Mouse (Mus musculus) embryonic facial prominence, embryonic 11.5 days (tissue): ENCODE data around the gene Strn4. TPM values are rescaled to one million over a fixed set of nuclear protein-coding genes. Genes with fewer than 3 reads are reported as not detected.
A peak's percentile ranks its signal among the peaks of the same experiment; 100 is the strongest.

Experiments
- ATAC-seq: fragments of 200-750 bp; cut with Nextera tagmentation; replicated peaks from 2 replicates; pipeline ENCODE4 v1.8.0; 2017; ENCODE audit warnings: low read depth; ENCODE audit not compliant: insufficient number of reproducible peaks, low FRiP score, low TSS enrichment
- DNase-seq: peaks from one replicate; pipeline ENCODE4 v3.0.0-alpha.2; 2015; ENCODE audit warnings: low spot score
- H3K27ac ChIP-seq: fragments of 300-500 bp; sonication (generic); replicated peaks from 2 replicates; pipeline ENCODE4 v1.5.1; 2014; ENCODE audit warnings: mild to moderate bottlenecking, low read depth, low read length, control low read depth
- H3K27me3 ChIP-seq: fragments of 300-500 bp; sonication (generic); 2 replicates; pipeline ENCODE4 v1.6.1; 2014; ENCODE audit warnings: mild to moderate bottlenecking, low read length, moderate library complexity, mixed read lengths; ENCODE audit not compliant: control insufficient read depth, insufficient read depth
- H3K36me3 ChIP-seq: fragments of 300-500 bp; sonication (generic); replicated peaks from 2 replicates; pipeline ENCODE4 v1.6.1; 2014; ENCODE audit warnings: low read depth, mild to moderate bottlenecking, low read length, moderate library complexity, mixed read lengths; ENCODE audit not compliant: control insufficient read depth, insufficient read depth
- H3K4me1 ChIP-seq: fragments of 300-500 bp; sonication (generic); 2 replicates; pipeline ENCODE4 v1.6.1; 2014; ENCODE audit warnings: low read length, mixed read lengths; ENCODE audit not compliant: control insufficient read depth, insufficient read depth
- H3K4me2 ChIP-seq: fragments of 300-500 bp; sonication (generic); 2 replicates; pipeline ENCODE4 v1.6.1; 2014; ENCODE audit warnings: low read depth, mild to moderate bottlenecking, control low read depth, low read length, moderate library complexity
- H3K4me3 ChIP-seq: fragments of 300-500 bp; sonication (generic); 2 replicates; pipeline ENCODE4 v1.5.1; 2014; ENCODE audit warnings: low read depth, low read length, control low read depth
- H3K9ac ChIP-seq: fragments of 300-500 bp; sonication (generic); replicated peaks from 2 replicates; pipeline ENCODE4 v1.6.1; 2014; ENCODE audit warnings: mild to moderate bottlenecking, control low read depth, low read length
- H3K9me3 ChIP-seq: fragments of 300-500 bp; sonication (generic); replicated peaks from 2 replicates; pipeline ENCODE4 v1.6.1; 2016; ENCODE audit warnings: mild to moderate bottlenecking, low read length, inconsistent platforms, mixed read lengths; ENCODE audit not compliant: control insufficient read depth
- WGBS: fragments of 180-500 bp; shearing (Covaris S2); extraction: QIAGEN DNeasy Blood & Tissue Kit; methylation state at CpG from one replicate; pipeline ENCODE4 v1.1.7; 2014; 5-methylcytosine and 5-hydroxymethylcytosine counted together
- polyA plus RNA-seq: library from polyadenylated mRNA; unstranded; fragments of >200 nt; fragmentation: Nextera tagmentation; extraction: Ambion mirVana; gene quantifications from 2 replicates; pipeline ENCODE4 v1.2.1, GENCODE M21; 2014

The Strn4 gene
- polyA plus RNA-seq, result 102 and 121 TPM in 2 replicates

- DNase-seq (peak; percentile 91), ATAC-seq (peak; percentile 43)
- Histone ChIP-seq H3K4me1 (peaks cover 11% of the 10 kb centered on the region), H3K9me3 (no peaks in the 10 kb centered on the region), H3K27ac (peak within 1 kb of the TSS; percentile 99), H3K4me2 (peak within 1 kb of the TSS; percentile 92), H3K36me3 (no peaks in the 10 kb centered on the region), H3K4me3 (peak within 1 kb of the TSS; percentile 97), H3K9ac (peak within 1 kb of the TSS; percentile 99), H3K27me3 (peaks cover 15% of the 10 kb centered on the region; the same call in 1 of the 2 replicates)
- 0% methylated on average over 1 of the region's 1 CpGs for WGBS
These were observed at the start of gene Strn4 for GRCm38 (mm10) chr7:16815351-16815941. Gene Strn4, plus strand, starts transcription at chr7:16815889.

DNA sequence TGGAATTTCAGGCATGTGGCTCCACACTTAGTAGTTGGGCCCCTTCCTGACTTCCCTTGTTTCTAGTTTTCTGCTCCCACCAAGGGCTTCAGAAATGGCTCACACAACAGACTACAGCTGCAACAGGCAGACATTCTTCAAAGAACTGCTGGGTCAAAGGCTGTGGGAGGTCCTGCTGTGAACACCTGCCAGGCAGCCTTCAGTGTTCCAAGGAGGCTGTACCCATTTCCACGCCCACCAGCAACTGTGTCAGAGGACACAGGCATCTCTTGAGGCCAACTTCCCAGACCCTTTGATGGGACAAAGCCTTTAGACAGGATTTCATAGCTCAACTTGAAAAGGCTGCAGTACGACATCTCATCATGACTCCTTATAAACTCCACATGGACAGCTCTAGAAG lies 49.2 kb upstream of the Strn4 start:
- DNase-seq (no peak), ATAC-seq (no peak)
- H3K36me3 ChIP-seq, result no peaks in the 10 kb centered on the region
- H3K27me3 ChIP-seq, result no peaks in the 10 kb centered on the region
- H3K9me3 ChIP-seq, result no peaks in the 10 kb centered on the region
- H3K4me3 ChIP-seq, result no peak overlapping the region
- no peak overlapping the region for H3K4me2 ChIP-seq
- 0 out of 2 replicates have a peak, but pooled peaks cover 3% of the 10 kb centered on the region for H3K4me1 ChIP-seq
- WGBS, result 36% methylated on average over 2 of the region's 2 CpGs
- no peak overlapping the region for H3K27ac ChIP-seq
- no peak overlapping the region for H3K9ac ChIP-seq

- no peak overlapping the region for H3K4me3 ChIP-seq
- DNase-seq, result no peak
- no peaks in the 10 kb centered on the region for H3K27me3 ChIP-seq
- H3K36me3 ChIP-seq, result no peaks in the 10 kb centered on the region
- H3K9ac ChIP-seq, result no peak overlapping the region
- 41% methylated on average over 5 of the region's 5 CpGs for WGBS
- H3K9me3 ChIP-seq, result no peaks in the 10 kb centered on the region
- H3K27ac ChIP-seq, result no peak overlapping the region
- H3K4me1 ChIP-seq, result no peaks in the 10 kb centered on the region
- no peak for ATAC-seq
- no peak overlapping the region for H3K4me2 ChIP-seq
These were observed 39.8 kb upstream of the Strn4 start for GRCm38 (mm10) chr7:16775888-16776287.

DNA sequence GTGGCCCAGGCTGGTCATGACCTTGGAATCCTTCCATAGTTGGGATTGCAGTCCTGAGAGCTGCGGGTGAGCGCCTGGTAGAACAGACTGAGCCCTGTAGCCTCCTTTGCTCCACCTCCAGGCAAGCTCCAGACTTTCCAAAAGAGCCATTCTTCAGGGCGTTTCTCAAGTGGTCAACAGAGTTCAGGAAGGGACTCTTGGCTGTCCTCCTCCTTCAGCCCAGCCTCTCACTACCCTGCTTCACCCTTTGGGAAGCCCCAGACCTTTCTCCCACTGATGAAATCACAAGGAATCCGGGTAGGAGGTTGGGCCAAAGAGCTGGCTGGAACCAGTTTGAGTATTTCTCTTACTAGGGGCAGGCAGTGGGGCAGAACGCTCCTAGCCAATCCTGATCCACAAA lies 35.6 kb upstream of the Strn4 start:
- Histone ChIP-seq H3K4me3 (no peak overlapping the region), H3K4me1 (peaks cover 5% of the 10 kb centered on the region; the same call in 1 of the 2 replicates), H3K9ac (no peak overlapping the region), H3K9me3 (no peaks in the 10 kb centered on the region), H3K4me2 (no peak overlapping the region), H3K27me3 (no peaks in the 10 kb centered on the region; the same call in 1 of the 2 replicates), H3K27ac (no peak overlapping the region), H3K36me3 (no peaks in the 10 kb centered on the region)
- no peak for ATAC-seq
- 75% methylated on average over 5 of the region's 5 CpGs for WGBS
- no peak for DNase-seq

DNA sequence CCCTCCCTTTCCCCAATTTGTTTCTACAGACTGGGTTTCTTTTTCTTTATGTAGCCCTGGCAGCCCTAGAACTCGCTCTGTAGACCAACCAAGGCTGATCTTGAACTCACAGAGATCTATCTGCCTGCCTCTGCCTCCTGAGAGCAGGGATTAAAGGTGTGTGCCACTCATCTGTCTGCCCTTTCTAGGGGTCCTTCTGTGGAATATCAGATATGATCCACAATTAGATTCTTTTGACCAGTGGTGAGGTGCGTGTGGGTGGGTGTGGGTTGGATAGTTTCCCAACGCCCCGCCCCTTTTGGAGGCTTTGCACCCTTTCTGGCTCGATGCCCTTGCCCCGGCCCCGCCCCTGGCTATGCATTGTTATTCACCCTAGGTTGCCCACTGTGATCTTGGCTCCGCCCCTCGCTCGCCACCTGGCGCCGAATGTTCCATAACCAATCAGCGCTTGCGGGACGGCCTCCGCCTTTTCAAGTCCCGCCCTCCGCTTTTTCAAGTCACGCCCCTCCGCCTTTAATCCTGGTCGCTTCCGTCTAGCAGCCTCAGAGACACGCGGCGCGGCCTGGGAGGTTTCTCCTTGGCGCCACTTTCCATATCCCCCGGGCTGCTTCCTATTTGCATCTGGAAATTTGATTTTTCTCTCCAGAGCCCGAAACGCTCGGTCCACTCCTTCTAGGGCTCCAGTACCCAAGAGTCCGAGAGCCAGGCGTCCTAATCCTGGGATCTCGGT lies 34.7 kb upstream of the Strn4 start, which contains the start of gene Slc1a5:
Slc1a5 (plus strand) TSS at position 516 of the 730 bp plus-strand sequence.
- Histone ChIP-seq H3K4me3 (peak within 1 kb of the TSS; percentile 71), H3K4me1 (peaks cover 5% of the 10 kb centered on the region; the same call in 1 of the 2 replicates), H3K4me2 (peak within 1 kb of the TSS; percentile 100), H3K27me3 (no peaks in the 10 kb centered on the region; the same call in 1 of the 2 replicates), H3K27ac (no peak within 1 kb of the TSS), H3K36me3 (no peaks in the 10 kb centered on the region), H3K9ac (peak within 1 kb of the TSS; percentile 77), H3K9me3 (no peaks in the 10 kb centered on the region)
- ATAC-seq (peak; percentile 79), DNase-seq (peak; percentile 96)
- 3% methylated on average over 34 of the region's 34 CpGs for WGBS

- peak overlapping the region; percentile 71 for H3K4me3 ChIP-seq
- H3K27me3 ChIP-seq, result no peaks in the 10 kb centered on the region; the same call in 1 of the 2 replicates
- peak overlapping the region; percentile 77 for H3K9ac ChIP-seq
- H3K27ac ChIP-seq, result no peak overlapping the region
- no peaks in the 10 kb centered on the region for H3K9me3 ChIP-seq
- under 1% methylated on average over 10 of the region's 10 CpGs for WGBS
- H3K4me1 ChIP-seq, result peaks cover 5% of the 10 kb centered on the region; the same call in 1 of the 2 replicates
- peak; percentile 4; the same call in 1 of the 2 replicates for ATAC-seq
- peak overlapping the region; percentile 100 for H3K4me2 ChIP-seq
- H3K36me3 ChIP-seq, result no peaks in the 10 kb centered on the region
- peak; percentile 48 for DNase-seq
These were observed 34.2 kb upstream of the Strn4 start for GRCm38 (mm10) chr7:16781555-16781815.

DNA sequence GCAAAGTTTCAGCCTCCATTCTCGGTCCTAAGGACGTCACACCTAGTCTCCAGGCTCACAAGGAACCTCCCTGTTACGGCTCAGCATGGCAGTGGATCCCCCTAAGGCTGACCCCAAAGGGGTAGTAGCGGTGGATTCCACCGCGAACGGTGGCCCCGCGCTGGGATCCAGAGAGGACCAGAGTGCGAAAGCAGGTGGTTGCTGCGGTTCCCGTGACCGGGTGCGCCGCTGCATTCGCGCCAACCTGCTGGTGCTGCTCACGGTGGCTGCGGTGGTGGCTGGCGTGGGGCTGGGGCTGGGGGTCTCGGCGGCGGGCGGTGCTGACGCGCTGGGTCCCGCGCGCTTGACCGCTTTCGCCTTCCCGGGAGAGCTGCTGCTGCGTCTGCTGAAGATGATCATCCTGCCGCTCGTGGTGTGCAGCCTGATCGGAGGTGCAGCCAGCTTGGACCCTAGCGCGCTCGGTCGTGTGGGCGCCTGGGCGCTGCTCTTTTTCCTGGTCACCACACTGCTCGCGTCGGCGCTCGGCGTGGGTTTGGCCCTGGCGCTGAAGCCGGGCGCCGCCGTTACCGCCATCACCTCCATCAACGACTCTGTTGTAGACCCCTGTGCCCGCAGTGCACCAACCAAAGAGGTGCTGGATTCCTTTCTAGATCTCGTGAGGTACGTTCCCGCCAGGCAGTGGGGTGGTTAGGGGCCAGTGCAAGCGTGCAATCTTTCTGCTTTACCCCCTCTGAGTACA lies 33.7 kb upstream of the Strn4 start:
- Histone ChIP-seq H3K9ac (peak overlapping the region; percentile 77), H3K9me3 (no peaks in the 10 kb centered on the region), H3K27me3 (no peaks in the 10 kb centered on the region; the same call in 1 of the 2 replicates), H3K4me3 (peak overlapping the region; percentile 71), H3K4me1 (peaks cover 5% of the 10 kb centered on the region; the same call in 1 of the 2 replicates), H3K36me3 (no peaks in the 10 kb centered on the region), H3K4me2 (peak overlapping the region; percentile 100), H3K27ac (no peak overlapping the region)
- DNase-seq, result no peak
- ATAC-seq, result peak; percentile 10; the same call in 1 of the 2 replicates
- under 1% methylated on average over 46 of the region's 60 CpGs for WGBS
